Comparison of ENCODE assay signal across 9 mouse cellular contexts in genomic region chr4:142249401-142249800, GRCm38 (mm10). TPM values are rescaled to one million over a fixed set of nuclear protein-coding genes. Genes with fewer than 3 reads are reported as not detected.
DNase-seq lines count a peak whose midpoint lies in the region; ATAC-seq and TF ChIP-seq lines count a peak whose summit lies in the region.
"Had no signal": no experiment of that assay in that cellular context is flagged by ENCODE, and none has a peak within 500 bp of the region (broad histone marks: within the 10 kb centered on the region; RNA-seq: fewer than 3 reads in every experiment).

No protein-coding gene starts in this region.

- H3K27ac ChIP-seq in hindbrain, embryonic 11.5 days (ENCODE audit: low read depth, low read length), result no peak overlapping the region
- no peak overlapping the region for H3K27ac ChIP-seq in limb, embryonic 14.5 days (replicated peaks; ENCODE audit: low read depth, low read length)
- H3K27ac ChIP-seq in midbrain, embryonic 14.5 days (replicated peaks; ENCODE audit: low read depth, low read length), result no peak overlapping the region
- H3K27ac ChIP-seq: hindbrain, embryonic 15.5 days had no signal

- intact Hi-C loops in left cerebral cortex, postnatal 10 days (cut with DNase I), result loop anchor here (2.0 kb wide), 1 partner anchor 97 kb away; no protein-coding TSS in a partner anchor

- no peaks in the 10 kb centered on the region for H3K4me1 ChIP-seq in hindbrain, embryonic 11.5 days (replicated peaks; ENCODE audit: control insufficient read depth, insufficient read depth, low read length)
- peaks cover 8% of the 10 kb centered on the region for H3K4me1 ChIP-seq in limb, embryonic 14.5 days (ENCODE audit: control insufficient read depth, insufficient read depth, low read length)
- peaks cover 11% of the 10 kb centered on the region; the same call in 1 of the 2 replicates for H3K4me1 ChIP-seq in midbrain, embryonic 14.5 days (ENCODE audit: control insufficient read depth, insufficient read depth, low read length)

- 27% methylated on average over 9 of the region's 9 CpGs for WGBS in hindbrain, embryonic 11.5 days
- 22% methylated on average over 9 of the region's 9 CpGs for WGBS in limb, embryonic 14.5 days
- 21% methylated on average over 9 of the region's 9 CpGs for WGBS in midbrain, embryonic 14.5 days

- H3K9me3 ChIP-seq in hindbrain, embryonic 11.5 days (ENCODE audit: control insufficient read depth, low read length), result no peaks in the 10 kb centered on the region
- no peaks in the 10 kb centered on the region for H3K9me3 ChIP-seq in limb, embryonic 14.5 days (ENCODE audit: control insufficient read depth, low read length)
- H3K9me3 ChIP-seq in midbrain, embryonic 14.5 days (ENCODE audit: control insufficient read depth, low read length), result peaks cover 2% of the 10 kb centered on the region; the same call in 1 of the 2 replicates
- H3K9me3 ChIP-seq: hindbrain, embryonic 15.5 days had no signal

- H3K4me3 ChIP-seq in hindbrain, embryonic 11.5 days (ENCODE audit: low read depth, low read length), result no peak overlapping the region
- H3K4me3 ChIP-seq in limb, embryonic 14.5 days (replicated peaks; ENCODE audit: low read length), result no peak overlapping the region
- no peak overlapping the region for H3K4me3 ChIP-seq in midbrain, embryonic 14.5 days (replicated peaks; ENCODE audit: low read depth, low read length)
- H3K4me3 ChIP-seq: hindbrain, embryonic 15.5 days had no signal

- TF ChIP-seq POLR2A in limb, embryonic 14.5 days (IDR thresholded peaks at IDR 0.05; ENCODE audit: borderline replicate concordance, extremely low read depth, insufficient read depth, insufficient read length), result no peak

- H3K36me3 ChIP-seq in hindbrain, embryonic 11.5 days (ENCODE audit: control insufficient read depth, insufficient read depth, low read length), result no peaks in the 10 kb centered on the region
- no peaks in the 10 kb centered on the region for H3K36me3 ChIP-seq in limb, embryonic 14.5 days (ENCODE audit: control insufficient read depth, insufficient read depth, low read length)
- H3K36me3 ChIP-seq in midbrain, embryonic 14.5 days (ENCODE audit: control insufficient read depth, insufficient read depth, low read length), result no peaks in the 10 kb centered on the region
- H3K36me3 ChIP-seq: hindbrain, embryonic 15.5 days had no signal

- DNase-seq in left cerebral cortex, adult 18-20 months (ENCODE audit: low spot score in 2 of 2), result peak; percentile 55 to 60
- no peak for DNase-seq in left cerebral cortex, postnatal 10 days (ENCODE audit: extremely low spot score in 1 of 2, low spot score in 2 of 2)
- peak; percentile 56 for DNase-seq in adrenal gland, adult 2 months
- DNase-seq in hindbrain, embryonic 11.5 days (ENCODE audit: low spot score), result peak; percentile 79
- peak; percentile 71 for DNase-seq in limb, embryonic 14.5 days (ENCODE audit: low spot score)
- peak; percentile 81 for DNase-seq in midbrain, embryonic 14.5 days
- peak; percentile 80 for DNase-seq in thymus, postnatal 4 days

- ATAC-seq in common myeloid progenitor, adult 5-6 weeks (replicated peaks; ENCODE audit: low read depth, poor library complexity, severe bottlenecking), result peak; percentile 86
- ATAC-seq in hindbrain, embryonic 11.5 days (ENCODE audit: low FRiP score), result peak; percentile 61
- no peak for ATAC-seq in limb, embryonic 14.5 days (ENCODE audit: low FRiP score, low read depth)
- no peak for ATAC-seq in midbrain, embryonic 14.5 days (ENCODE audit: low FRiP score, low TSS enrichment)

- no peaks in the 10 kb centered on the region for H3K27me3 ChIP-seq in hindbrain, embryonic 11.5 days (ENCODE audit: control insufficient read depth, insufficient read depth, low read length)
- no peaks in the 10 kb centered on the region for H3K27me3 ChIP-seq in limb, embryonic 14.5 days (ENCODE audit: control insufficient read depth, insufficient read depth, low read length)
- no peaks in the 10 kb centered on the region for H3K27me3 ChIP-seq in midbrain, embryonic 14.5 days (ENCODE audit: control insufficient read depth, insufficient read depth, low read length)
- H3K27me3 ChIP-seq: hindbrain, embryonic 15.5 days had no signal

- H3K4me2 ChIP-seq in hindbrain, embryonic 11.5 days (replicated peaks; ENCODE audit: low read depth, low read length), result no peak overlapping the region
- no peak overlapping the region for H3K4me2 ChIP-seq in limb, embryonic 14.5 days (replicated peaks; ENCODE audit: low read depth, low read length, severe bottlenecking)
- H3K4me2 ChIP-seq in midbrain, embryonic 14.5 days (ENCODE audit: low read length), result no peak overlapping the region
- H3K4me2 ChIP-seq: hindbrain, embryonic 15.5 days had no signal

- H3K9ac ChIP-seq in hindbrain, embryonic 11.5 days (ENCODE audit: low read depth, low read length), result no peak overlapping the region
- H3K9ac ChIP-seq in limb, embryonic 14.5 days (ENCODE audit: low read depth, low read length, severe bottlenecking), result no peak overlapping the region
- no peak overlapping the region for H3K9ac ChIP-seq in midbrain, embryonic 14.5 days (replicated peaks; ENCODE audit: low read length)
- H3K9ac ChIP-seq: hindbrain, embryonic 15.5 days had no signal

RNA-seq across cellular contexts. Expression of gene Kazn, which starts 10.2 kb away (rescaled TPM):
- 10 to 100 TPM; 76.8 to 79.4 TPM for total RNA-seq in left cerebral cortex, adult 18-20 months (2021)
- total RNA-seq in left cerebral cortex, postnatal 10 days (2021), result 10 to 100 TPM; 65.2 to 71.9 TPM
- total RNA-seq in adrenal gland, adult 2 months (2021), result 10 to 100 TPM; 19.1 to 22.6 TPM
- 35.2 and 47.4 TPM in 2 replicates for polyA plus RNA-seq in adrenal gland, adult 2 months (2012; rRNA removed)
- total RNA-seq in common myeloid progenitor, adult 5-6 weeks (2017), result 0.50 and 0.97 TPM in 2 replicates
- polyA plus RNA-seq in hindbrain, embryonic 11.5 days (2014; fragmentation: Nextera tagmentation; extraction: Ambion mirVana), result 11.3 and 11.8 TPM in 2 replicates
- polyA plus RNA-seq in limb, embryonic 14.5 days (2012; rRNA removed), result 31.3 and 43.4 TPM in 2 replicates
- polyA plus RNA-seq in limb, embryonic 14.5 days (2014; fragmentation: Nextera tagmentation; extraction: Ambion mirVana), result 12.7 and 14.0 TPM in 2 replicates
- 19.9 and 27.1 TPM in 2 replicates for polyA plus RNA-seq in midbrain, embryonic 14.5 days (2014; fragmentation: Nextera tagmentation; extraction: Ambion mirVana)

Comparison
In these comparisons a context has a peak if more than half of its experiments do, and no peak if none do; other contexts are left out.
1. DNase-seq: peak in left cerebral cortex, adult 18-20 months (2 of 2), adrenal gland, adult 2 months (single experiment), hindbrain, embryonic 11.5 days (single experiment), limb, embryonic 14.5 days (single experiment), midbrain, embryonic 14.5 days (single experiment) and thymus, postnatal 4 days (single experiment); none in left cerebral cortex, postnatal 10 days (0 of 2).
2. ATAC-seq: peak in common myeloid progenitor, adult 5-6 weeks (single experiment) and hindbrain, embryonic 11.5 days (single experiment); none in limb, embryonic 14.5 days (single experiment) and midbrain, embryonic 14.5 days (single experiment).
3. RNA of gene Kazn, which starts 10.2 kb away (total RNA-seq): 76.8 to 79.4 TPM in left cerebral cortex, adult 18-20 months, 65.2 to 71.9 TPM in left cerebral cortex, postnatal 10 days and 19.1 to 22.6 TPM in adrenal gland, adult 2 months; 0.50 to 0.97 TPM in common myeloid progenitor, adult 5-6 weeks; every median in the first group is over 10 times any median in the second.